Mouse (Mus musculus): ENCODE results near the gene Nrxn2.

GRCm38 (mm10) chr19:6388006-6388405, 30.5 kb upstream of the Nrxn2 start:
- TF ChIP-seq CTCF (IDR thresholded peaks at IDR 0.05; ENCODE audit: low read depth, low read length) = peak; percentile 2
- no peak for TF ChIP-seq EP300 (IDR thresholded peaks at IDR 0.05; ENCODE audit: insufficient read depth, low read depth, low read length)

All from ES-Bruce4 (cell line).